8 mouse cellular contexts compared by ENCODE assay signal in genomic region chrX:36874704-36875128, GRCm38 (mm10). TPM values are rescaled to one million over a fixed set of nuclear protein-coding genes. Genes with fewer than 3 reads are reported as not detected.
DNase-seq lines count a peak whose midpoint lies in the region; ATAC-seq lines count a peak whose summit lies in the region.

No protein-coding gene starts in this region.

- no peaks in the 10 kb centered on the region for H3K36me3 ChIP-seq in hindbrain, embryonic 11.5 days (ENCODE audit: control insufficient read depth, insufficient read depth, low read length)
- H3K36me3 ChIP-seq in stomach, embryonic 14.5 days (ENCODE audit: control insufficient read depth, insufficient read depth, low read length), result no peaks in the 10 kb centered on the region

- WGBS in hindbrain, embryonic 11.5 days, result 15% methylated on average over 25 of the region's 36 CpGs
- WGBS in stomach, embryonic 14.5 days, result 21% methylated on average over 36 of the region's 36 CpGs

- peak; percentile 7 for DNase-seq in gastrocnemius, postnatal 14 days
- DNase-seq in gastrocnemius, postnatal 4 days (ENCODE audit: low spot score in 2 of 2), result no peak
- peak; percentile 15 for DNase-seq in 416B (ENCODE audit: low read depth)
- peak; percentile 8 for DNase-seq in brain, adult 2 months (ENCODE audit: low read depth, low spot score)
- peak; percentile 43 for DNase-seq in hindbrain, embryonic 11.5 days (ENCODE audit: low spot score)
- DNase-seq in lung, postnatal 14 days, result peak; percentile 32
- DNase-seq in T-cell, adult 2 months (ENCODE audit: low spot score), result no peak

- H3K4me3 ChIP-seq in hindbrain, embryonic 11.5 days (ENCODE audit: low read depth, low read length), result peak overlapping the region; percentile 65
- H3K4me3 ChIP-seq in stomach, embryonic 14.5 days (ENCODE audit: low read depth, low read length), result peak overlapping the region; percentile 55

- H3K27me3 ChIP-seq in hindbrain, embryonic 11.5 days (ENCODE audit: control insufficient read depth, insufficient read depth, low read length), result no peaks in the 10 kb centered on the region
- no peaks in the 10 kb centered on the region for H3K27me3 ChIP-seq in stomach, embryonic 14.5 days (ENCODE audit: control insufficient read depth, insufficient read depth, low read length)

- ATAC-seq in hindbrain, embryonic 11.5 days (ENCODE audit: low FRiP score), result peak; percentile 72
- 0 out of 2 replicates have a peak, but pooled peaks have one; percentile 24 for ATAC-seq in stomach, embryonic 14.5 days (ENCODE audit: insufficient number of reproducible peaks, insufficient read depth, low FRiP score, low read depth)

- H3K4me2 ChIP-seq in hindbrain, embryonic 11.5 days (replicated peaks; ENCODE audit: low read depth, low read length), result peak overlapping the region; percentile 46
- H3K4me2 ChIP-seq in stomach, embryonic 14.5 days (replicated peaks; ENCODE audit: low read depth, low read length), result peak overlapping the region; percentile 52

- H3K4me1 ChIP-seq in hindbrain, embryonic 11.5 days (replicated peaks; ENCODE audit: control insufficient read depth, insufficient read depth, low read length), result no peaks in the 10 kb centered on the region
- H3K4me1 ChIP-seq in stomach, embryonic 14.5 days (ENCODE audit: control insufficient read depth, insufficient read depth, low read length), result no peaks in the 10 kb centered on the region

- H3K9me3 ChIP-seq in hindbrain, embryonic 11.5 days (ENCODE audit: control insufficient read depth, low read length), result no peaks in the 10 kb centered on the region
- no peaks in the 10 kb centered on the region for H3K9me3 ChIP-seq in stomach, embryonic 14.5 days (ENCODE audit: control insufficient read depth, low read depth, low read length)

- intact Hi-C loops in gastrocnemius, postnatal 14 days (cut with DNase I; ENCODE audit: low total_unique reads), result no loop called here

- H3K9ac ChIP-seq in hindbrain, embryonic 11.5 days (ENCODE audit: low read depth, low read length), result peak overlapping the region; percentile 80
- H3K9ac ChIP-seq in stomach, embryonic 14.5 days (replicated peaks; ENCODE audit: low read depth, low read length), result peak overlapping the region; percentile 53

- H3K27ac ChIP-seq in hindbrain, embryonic 11.5 days (ENCODE audit: low read depth, low read length), result peak overlapping the region; percentile 51
- H3K27ac ChIP-seq in stomach, embryonic 14.5 days (ENCODE audit: low read length), result peak overlapping the region; percentile 75

RNA-seq across cellular contexts. Expression of gene C330007P06Rik, which starts 0.8 kb away (rescaled TPM):
- 10 to 100 TPM; 11.3 to 11.7 TPM for total RNA-seq in gastrocnemius, postnatal 14 days (2021)
- total RNA-seq in gastrocnemius, postnatal 4 days (2021), result 10 to 100 TPM; 16.1 to 16.8 TPM
- polyA plus RNA-seq in hindbrain, embryonic 11.5 days (2014; fragmentation: Nextera tagmentation; extraction: Ambion mirVana), result 38.9 and 41.4 TPM in 2 replicates
- polyA plus RNA-seq in stomach, embryonic 14.5 days (2014; fragmentation: Nextera tagmentation; extraction: Ambion mirVana), result 34.5 and 35.0 TPM in 2 replicates

RNA-seq across cellular contexts. Expression of gene Ube2a, which starts 1.0 kb away (rescaled TPM):
- total RNA-seq in gastrocnemius, postnatal 14 days (2021), result 10 to 100 TPM; 36.8 to 38.6 TPM
- total RNA-seq in gastrocnemius, postnatal 4 days (2021), result 10 to 100 TPM; 40.0 to 50.1 TPM
- polyA plus RNA-seq in hindbrain, embryonic 11.5 days (2014; fragmentation: Nextera tagmentation; extraction: Ambion mirVana), result 123 and 138 TPM in 2 replicates
- 113 and 121 TPM in 2 replicates for polyA plus RNA-seq in stomach, embryonic 14.5 days (2014; fragmentation: Nextera tagmentation; extraction: Ambion mirVana)

RNA-seq across cellular contexts. Expression of gene Nkrf, which starts 28.0 kb away (rescaled TPM):
- total RNA-seq in gastrocnemius, postnatal 14 days (2021), result 1 to 10 TPM; 3.7 to 4.2 TPM
- 1 to 10 TPM; 3.5 to 4.1 TPM for total RNA-seq in gastrocnemius, postnatal 4 days (2021)
- 7.9 and 8.4 TPM in 2 replicates for polyA plus RNA-seq in hindbrain, embryonic 11.5 days (2014; fragmentation: Nextera tagmentation; extraction: Ambion mirVana)
- polyA plus RNA-seq in stomach, embryonic 14.5 days (2014; fragmentation: Nextera tagmentation; extraction: Ambion mirVana), result 2.6 and 2.9 TPM in 2 replicates

Comparison
In these comparisons a context has a peak if more than half of its experiments do, and no peak if none do; other contexts are left out.
1. DNase-seq: peak in gastrocnemius, postnatal 14 days (single experiment), 416B (single experiment), brain, adult 2 months (single experiment), hindbrain, embryonic 11.5 days (single experiment) and lung, postnatal 14 days (single experiment); none in gastrocnemius, postnatal 4 days (0 of 2) and T-cell, adult 2 months (single experiment).